Mouse (Mus musculus) CH12.LX (cell line): ENCODE data around the gene Atp6v1g2. TPM values are rescaled to one million over a fixed set of nuclear protein-coding genes. Genes with fewer than 3 reads are reported as not detected.

Experiments
- DNase-seq: peaks from one replicate; pipeline ENCODE4 v3.0.0-alpha.2; 2013; ENCODE audit errors: extremely low read depth
- H3K27ac ChIP-seq: 2 replicates; pipeline ENCODE4 v1.5.1; 2012; ENCODE audit warnings: low read depth, mild to moderate bottlenecking, control low read depth, moderate library complexity; ENCODE audit not compliant: insufficient read depth
- H3K27me3 ChIP-seq: replicated peaks from 2 replicates; pipeline ENCODE3; 2012; ENCODE audit warnings: inconsistent platforms
- H3K36me3 ChIP-seq, 2 experiments: replicated peaks in 1 of 2; 2 replicates each; pipeline versions ENCODE3 to v1.6.1; 2012; ENCODE audit warnings: inconsistent platforms in 1 of 2, low read length in 1 of 2, mild to moderate bottlenecking in 1 of 2, mixed read lengths in 1 of 2, moderate library complexity in 1 of 2; ENCODE audit not compliant: control insufficient read depth in 1 of 2, insufficient read depth in 1 of 2
- H3K4me1 ChIP-seq, 2 experiments: 2 replicates each; pipeline ENCODE4 v1.6.1; 2012; ENCODE audit warnings: inconsistent platforms in 1 of 2, moderate library complexity in 1 of 2; ENCODE audit not compliant: insufficient read depth in 2 of 2, control insufficient read depth in 1 of 2
- H3K4me2 ChIP-seq: 2 replicates; pipeline ENCODE4 v1.6.1; 2012; ENCODE audit warnings: low read depth, mild to moderate bottlenecking, control low read depth; ENCODE audit not compliant: poor library complexity, insufficient read depth, severe bottlenecking
- H3K4me3 ChIP-seq, 3 experiments: fragments of 150-350 bp in 1 of 3; sonication (generic) in 1 of 3; replicated peaks in 1 of 3; 2 replicates each; pipeline versions ENCODE3 to v1.5.1; 2011 to 2012; ENCODE audit warnings: low read depth in 2 of 3, low read length in 2 of 3, mild to moderate bottlenecking in 2 of 3, moderate library complexity in 2 of 3, control low read depth in 1 of 3, improper control_type of control experiment in 1 of 3, inconsistent platforms in 1 of 3, mixed read lengths in 1 of 3; ENCODE audit not compliant: poor library complexity in 1 of 3
- H3K79me2 ChIP-seq: replicated peaks from 2 replicates; pipeline ENCODE4 v1.6.1; 2012; ENCODE audit warnings: mild to moderate bottlenecking, moderate library complexity; ENCODE audit not compliant: control insufficient read depth, poor library complexity, insufficient read depth, severe bottlenecking; ENCODE audit errors: extremely low read depth
- H3K9ac ChIP-seq: 2 replicates; pipeline ENCODE4 v1.6.1; 2012; ENCODE audit warnings: low read depth, mild to moderate bottlenecking, control low read depth, moderate library complexity; ENCODE audit not compliant: insufficient read depth
- H3K9me3 ChIP-seq: replicated peaks from 2 replicates; pipeline ENCODE3; 2012; ENCODE audit warnings: low read length, inconsistent platforms, mixed read lengths
- BHLHE40 ChIP-seq: IDR thresholded peaks from 2 replicates; pipeline ENCODE4 v1.6.1; 2011; ENCODE audit warnings: mild to moderate bottlenecking, low read depth, low read length, improper control_type of control experiment
- CHD1 ChIP-seq: IDR thresholded peaks from 2 replicates; pipeline ENCODE4 v1.6.1; 2012; ENCODE audit warnings: low read depth, low read length, improper control_type of control experiment, inconsistent platforms
- CHD2 ChIP-seq: IDR thresholded peaks from 2 replicates; pipeline ENCODE4 v1.6.1; 2011; ENCODE audit warnings: low read length, improper control_type of control experiment
- CTCF ChIP-seq, 2 experiments: IDR thresholded peaks in 1 of 2; conservative IDR thresholded peaks in 1 of 2; 2 replicates each; pipeline ENCODE4 v1.5.1; 2011 to 2012; ENCODE audit warnings: low read depth in 2 of 2, low read length in 2 of 2, improper control_type of control experiment in 1 of 2, inconsistent platforms in 1 of 2, mild to moderate bottlenecking in 1 of 2, moderate library complexity in 1 of 2
- E2F4 ChIP-seq: IDR thresholded peaks from 2 replicates; pipeline ENCODE4 v1.6.1; 2011; ENCODE audit warnings: low read depth, low read length, improper control_type of control experiment; ENCODE audit not compliant: insufficient replicate concordance
- ELF1 ChIP-seq: IDR thresholded peaks from 2 replicates; pipeline ENCODE4 v1.6.1; 2014; ENCODE audit warnings: low read depth, mild to moderate bottlenecking, inconsistent platforms, low read length, improper control_type of control experiment
- EP300 ChIP-seq: IDR thresholded peaks from 2 replicates; pipeline ENCODE4 v1.6.1; 2011; ENCODE audit warnings: low read length, improper control_type of control experiment
- ETS1 ChIP-seq: conservative IDR thresholded peaks from 2 replicates; pipeline ENCODE4 v1.6.1; 2012; ENCODE audit warnings: low read depth, mild to moderate bottlenecking, inconsistent platforms, low read length, improper control_type of control experiment, moderate library complexity
- GABPA ChIP-seq: IDR thresholded peaks from 2 replicates; pipeline ENCODE4 v1.6.1; 2012; ENCODE audit warnings: low read depth, low read length, improper control_type of control experiment, inconsistent platforms; ENCODE audit not compliant: insufficient replicate concordance
- HCFC1 ChIP-seq: IDR thresholded peaks from 2 replicates; pipeline ENCODE4 v1.6.1; 2012; ENCODE audit warnings: low read depth, mild to moderate bottlenecking, inconsistent platforms, low read length, improper control_type of control experiment
- IRF4 ChIP-seq: IDR thresholded peaks from 2 replicates; pipeline ENCODE4 v1.6.1; 2014; ENCODE audit warnings: low read depth, mild to moderate bottlenecking, inconsistent platforms, low read length, improper control_type of control experiment
- JUN ChIP-seq: IDR thresholded peaks from 2 replicates; pipeline ENCODE4 v1.6.1; 2011; ENCODE audit warnings: low read depth, mild to moderate bottlenecking, low read length, improper control_type of control experiment, moderate library complexity; ENCODE audit not compliant: insufficient read depth
- JUND ChIP-seq: conservative IDR thresholded peaks from 2 replicates; pipeline ENCODE4 v1.6.1; 2011; ENCODE audit warnings: low read depth, low read length, improper control_type of control experiment
- KAT2A ChIP-seq: IDR thresholded peaks from 2 replicates; pipeline ENCODE4 v1.6.1; 2012; ENCODE audit warnings: low read length, improper control_type of control experiment, inconsistent platforms; ENCODE audit not compliant: insufficient replicate concordance
- MAX ChIP-seq: IDR thresholded peaks from 2 replicates; pipeline ENCODE4 v1.6.1; 2011; ENCODE audit warnings: low read length, improper control_type of control experiment
- MEF2A ChIP-seq: IDR thresholded peaks from 2 replicates; pipeline ENCODE4 v1.6.1; 2014; ENCODE audit warnings: low read depth, mild to moderate bottlenecking, inconsistent platforms, low read length, improper control_type of control experiment, borderline replicate concordance
- MYC ChIP-seq: IDR thresholded peaks from 2 replicates; pipeline ENCODE4 v1.6.1; 2011; ENCODE audit warnings: low read depth, mild to moderate bottlenecking, improper control_type of control experiment, low read length
- NELFE ChIP-seq: IDR thresholded peaks from 2 replicates; pipeline ENCODE4 v1.6.1; 2011; ENCODE audit warnings: low read depth, low read length, improper control_type of control experiment
- NRF1 ChIP-seq: IDR thresholded peaks from 2 replicates; pipeline ENCODE4 v1.6.1; 2014; ENCODE audit warnings: low read depth, mild to moderate bottlenecking, inconsistent platforms, low read length, improper control_type of control experiment, moderate library complexity
- PAX5 ChIP-seq: IDR thresholded peaks from 2 replicates; pipeline ENCODE4 v1.6.1; 2012; ENCODE audit warnings: low read length, inconsistent platforms, mixed read lengths
- POLR2A ChIP-seq: IDR thresholded peaks from 2 replicates; pipeline ENCODE4 v1.6.1; 2011; ENCODE audit warnings: low read depth, mild to moderate bottlenecking, improper control_type of control experiment, low read length
- POLR2AphosphoS2 ChIP-seq: IDR thresholded peaks from 2 replicates; pipeline ENCODE4 v1.6.1; 2011; ENCODE audit warnings: low read depth, low read length, improper control_type of control experiment
- RCOR1 ChIP-seq: conservative IDR thresholded peaks from 2 replicates; pipeline ENCODE4 v1.6.1; 2012; ENCODE audit warnings: low read depth, mild to moderate bottlenecking, inconsistent platforms, low read length, improper control_type of control experiment
- SMC3 ChIP-seq: IDR thresholded peaks from 2 replicates; pipeline ENCODE4 v1.6.1; 2011; ENCODE audit warnings: low read depth, low read length, improper control_type of control experiment
- TBP ChIP-seq: conservative IDR thresholded peaks from 2 replicates; pipeline ENCODE4 v1.6.1; 2011; ENCODE audit warnings: low read depth, low read length, improper control_type of control experiment
- UBTF ChIP-seq: IDR thresholded peaks from 2 replicates; pipeline ENCODE4 v1.6.1; 2012; ENCODE audit warnings: low read depth, mild to moderate bottlenecking, inconsistent platforms, low read length, improper control_type of control experiment, moderate library complexity
- USF2 ChIP-seq: conservative IDR thresholded peaks from 2 replicates; pipeline ENCODE4 v1.6.1; 2011; ENCODE audit warnings: low read depth, low read length, improper control_type of control experiment
- ZC3H11A ChIP-seq: IDR thresholded peaks from 2 replicates; pipeline ENCODE4 v1.6.1; 2012; ENCODE audit warnings: low read depth, mild to moderate bottlenecking, inconsistent platforms, low read length, improper control_type of control experiment
- dilution Hi-C: fragments of 300-500 bp; cut with MboI; formaldehyde crosslinking; loops from 2 replicates; pipeline ENCODE4 v1.14.3; 2020; ENCODE audit warnings: low sequenced_read_pairs; ENCODE audit not compliant: extremely low pct_unique_long_range_greater_than_20kb, extremely low pct_ligation_motif_present
- in situ Hi-C: fragments of 300-500 bp; cut with MboI; formaldehyde crosslinking; loops from 3 replicates; pipeline ENCODE4 v1.14.3; 2019; ENCODE audit warnings: low sequenced_read_pairs, low pct_ligation_motif_present, low pct_unique_long_range_greater_than_20kb, mixed read lengths
- polyA plus RNA-seq: library from polyadenylated mRNA; unstranded; fragments of >175 nt; gene quantifications from 2 replicates; pipeline ENCODE4 v1.2.1, GENCODE M21; 2012; ENCODE audit warnings: low read depth; ENCODE audit not compliant: insufficient read length
- total RNA-seq, 2 experiments: library from RNA; depleted of rRNA; stranded (reverse); fragments of 300-350 nt in 1 of 2; fragments of >200 nt in 1 of 2; gene quantifications; 2 replicates each; pipeline ENCODE4 v1.2.3; 2012 to 2014

Gene Atp6v1g2
- total and polyA plus RNA-seq, 3 experiments: 0.23 to 1.4 (median 0.76) TPM

DNA sequence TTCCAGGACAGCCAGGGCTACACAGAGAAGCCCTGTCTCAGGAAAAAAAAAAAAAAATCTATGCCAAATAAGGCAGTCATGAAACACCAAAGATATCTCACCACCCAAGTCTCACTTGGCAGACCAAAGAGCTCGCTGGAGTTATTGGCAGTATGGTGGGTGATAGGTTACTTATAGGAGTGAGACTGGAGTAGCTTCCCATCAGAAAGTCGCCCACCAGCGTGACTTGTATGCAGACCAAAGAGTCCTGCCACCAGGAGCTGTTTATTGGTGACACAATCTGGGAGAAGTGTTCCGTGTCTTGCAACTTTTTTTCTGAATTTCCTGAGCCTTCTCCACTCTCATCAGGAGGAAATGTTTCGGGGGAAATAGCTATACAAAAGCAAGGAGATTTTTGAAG lies 6.2 kb downstream of the Atp6v1g2 start:
- DNase-seq: no peak
- no peak overlapping the region for H3K27ac ChIP-seq
- dilution Hi-C loops: no loop called here
- H3K4me2 ChIP-seq: no peak overlapping the region
- in situ Hi-C loops: loop anchor here (10.0 kb wide), 1 partner anchor 225 kb away; the partner anchor contains the start of gene Vwa7
- H3K27me3 ChIP-seq: no peaks in the 10 kb centered on the region
- peaks cover 12 to 32% of the 10 kb centered on the region in 2 experiments for H3K36me3 ChIP-seq
- peaks cover 36% of the 10 kb centered on the region for H3K79me2 ChIP-seq
- TF ChIP-seq MYC: no peak
- TF ChIP-seq MEF2A: no peak
- TF ChIP-seq KAT2A: no peak
- no peak for TF ChIP-seq PAX5
- TF ChIP-seq ELF1: no peak
- no peak for TF ChIP-seq NRF1
- TF ChIP-seq POLR2A: no peak
- TF ChIP-seq SMC3: no peak
- no peak for TF ChIP-seq CHD2
- TF ChIP-seq USF2: no peak
- TF ChIP-seq EP300: no peak
- TF ChIP-seq RCOR1: no peak
- no peak for TF ChIP-seq HCFC1
- no peak for TF ChIP-seq BHLHE40
- no peak overlapping the region for H3K9ac ChIP-seq
- peaks cover 3 to 32% of the 10 kb centered on the region in 2 experiments for H3K4me1 ChIP-seq
- H3K9me3 ChIP-seq: no peaks in the 10 kb centered on the region
- no peak overlapping the region for H3K4me3 ChIP-seq

DNA sequence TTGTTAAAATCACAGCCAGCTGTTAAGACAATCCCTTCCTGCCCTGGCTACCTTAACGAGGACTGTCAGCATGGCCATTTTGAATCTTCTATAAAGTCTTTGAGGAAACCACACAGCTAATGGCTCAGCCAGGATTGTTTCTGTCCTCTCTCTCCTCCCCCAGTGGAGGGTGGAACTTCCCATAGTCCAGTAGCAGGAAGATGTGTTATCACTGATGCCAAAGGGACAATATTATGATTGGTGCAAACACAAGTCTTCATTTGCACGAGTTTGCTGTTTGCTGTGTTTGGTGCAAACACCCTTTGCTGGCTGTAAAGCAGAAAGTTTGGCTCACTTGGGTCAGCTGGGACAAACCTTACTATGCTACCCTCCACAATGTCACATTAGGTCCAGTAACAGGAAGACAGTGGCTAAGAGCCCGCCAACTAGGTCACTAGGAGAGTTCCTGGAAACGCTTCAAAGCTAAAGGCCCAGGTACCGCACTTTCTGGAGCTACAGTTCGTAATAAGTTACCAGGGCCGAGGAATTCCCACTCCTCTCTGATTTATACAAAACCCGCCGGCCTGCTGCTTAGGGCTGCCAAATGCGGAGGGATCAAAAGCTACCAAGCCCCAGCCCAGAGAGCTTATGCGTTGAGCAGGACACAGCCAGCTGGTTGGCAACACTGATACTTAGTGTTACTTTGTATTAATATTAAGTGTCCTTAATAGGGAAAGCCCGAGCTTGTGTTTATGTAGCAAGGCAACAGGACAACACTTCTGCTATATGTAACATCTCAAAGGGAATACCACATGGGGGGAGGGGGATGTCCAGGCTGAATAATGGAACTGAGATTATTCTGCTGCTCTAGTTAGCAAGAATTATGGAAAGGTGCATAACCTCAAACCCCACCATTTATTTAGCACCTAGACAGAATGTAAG lies 7.2 kb downstream of the Atp6v1g2 start:
- peak overlapping the region; percentile 77 for H3K4me2 ChIP-seq
- H3K79me2 ChIP-seq: peaks cover 40% of the 10 kb centered on the region
- peaks cover 21 to 41% of the 10 kb centered on the region in 2 experiments for H3K36me3 ChIP-seq
- peak overlapping the region; percentile 76 for H3K9ac ChIP-seq
- no peak for DNase-seq
- H3K9me3 ChIP-seq: no peaks in the 10 kb centered on the region
- peak overlapping the region; percentile 87 to 92 (median 90) for H3K4me3 ChIP-seq
- peaks cover 3 to 42% of the 10 kb centered on the region in 2 experiments for H3K4me1 ChIP-seq
- dilution Hi-C loops (no loop called here), in situ Hi-C loops (no loop called here)
- peak overlapping the region; percentile 88 for H3K27ac ChIP-seq
- no peaks in the 10 kb centered on the region for H3K27me3 ChIP-seq
- no peak for TF ChIP-seq JUN
- TF ChIP-seq E2F4: no peak
- TF ChIP-seq BHLHE40: no peak
- TF ChIP-seq UBTF: no peak
- no peak for TF ChIP-seq NELFE
- TF ChIP-seq NRF1: no peak
- TF ChIP-seq CHD1: peak; percentile 89; the same call in 1 of the 2 replicates
- TF ChIP-seq PAX5: no peak
- no peak for TF ChIP-seq CTCF (conservative IDR thresholded peaks at IDR 0.05 in 1 of 2, IDR thresholded peaks at IDR 0.05 in 1 of 2; ENCODE audit: low read depth in 2 of 2, low read length in 2 of 2)
- no peak; the same call in 1 of the 2 replicates for TF ChIP-seq IRF4
- TF ChIP-seq RCOR1: peak; percentile 34; the same call in 1 of the 2 replicates
- TF ChIP-seq TBP: no peak
- no peak for TF ChIP-seq POLR2AphosphoS2
- peak; percentile 37; the same call in 1 of the 2 replicates for TF ChIP-seq MEF2A
- TF ChIP-seq JUND: no peak
- no peak; the same call in 1 of the 2 replicates for TF ChIP-seq ETS1
- TF ChIP-seq ZC3H11A: no peak
- TF ChIP-seq MAX: no peak
- TF ChIP-seq USF2: no peak
- TF ChIP-seq CHD2: peak; percentile 71
- no peak for TF ChIP-seq GABPA
- no peak for TF ChIP-seq ELF1
